Mouse (Mus musculus) liver, postnatal 0 days (tissue): ENCODE results near the gene Samm50. TPM values are rescaled to one million over a fixed set of nuclear protein-coding genes. Genes with fewer than 3 reads are reported as not detected.

Experiments
- ATAC-seq: fragments of 200-750 bp; cut with Nextera tagmentation; 2 replicates; pipeline ENCODE4 v1.8.0; 2017; ENCODE audit warnings: mild to moderate bottlenecking, moderate library complexity
- DNase-seq: peaks from one replicate; pipeline ENCODE4 v3.0.0-alpha.2; 2016
- H3K27ac ChIP-seq: fragments of 300-500 bp; sonication (generic); 2 replicates; pipeline ENCODE4 v1.5.1; 2014; ENCODE audit warnings: antibody characterized with exemption, moderate library complexity, mild to moderate bottlenecking, low read depth
- H3K27me3 ChIP-seq: fragments of 300-500 bp; sonication (generic); 2 replicates; pipeline ENCODE4 v1.6.1; 2014; ENCODE audit warnings: low read length, control low read depth, mixed read lengths; ENCODE audit not compliant: insufficient read depth
- H3K36me3 ChIP-seq: fragments of 300-500 bp; sonication (generic); replicated peaks from 2 replicates; pipeline ENCODE4 v1.6.1; 2014; ENCODE audit warnings: mild to moderate bottlenecking, control low read depth, low read length, moderate library complexity, mixed read lengths; ENCODE audit not compliant: insufficient read depth
- H3K4me1 ChIP-seq: fragments of 300-500 bp; sonication (generic); 2 replicates; pipeline ENCODE4 v1.6.1; 2014; ENCODE audit warnings: antibody characterized with exemption, mild to moderate bottlenecking, control low read depth; ENCODE audit not compliant: insufficient read depth
- H3K4me2 ChIP-seq: fragments of 300-500 bp; sonication (generic); 2 replicates; pipeline ENCODE4 v1.6.1; 2014; ENCODE audit warnings: low read depth, mild to moderate bottlenecking, low read length, moderate library complexity, mixed read lengths
- H3K4me3 ChIP-seq: fragments of 300-500 bp; sonication (generic); 2 replicates; pipeline ENCODE4 v1.5.1; 2014; ENCODE audit warnings: low read depth, low read length
- H3K9ac ChIP-seq: fragments of 300-500 bp; sonication (generic); replicated peaks from 2 replicates; pipeline ENCODE4 v1.6.1; 2014; ENCODE audit warnings: mild to moderate bottlenecking, moderate library complexity
- H3K9me3 ChIP-seq: fragments of 300-500 bp; sonication (generic); 2 replicates; pipeline ENCODE4 v1.6.1; 2016; ENCODE audit warnings: mild to moderate bottlenecking, control low read depth, low read length, mixed read lengths
- CTCF ChIP-seq: sonication (generic); IDR thresholded peaks from 2 replicates; pipeline ENCODE4 v1.5.1; 2016; ENCODE audit warnings: antibody characterized with exemption, low read depth
- EP300 ChIP-seq: IDR thresholded peaks from 2 replicates; pipeline ENCODE4 v1.6.1; 2016; ENCODE audit warnings: antibody characterized with exemption, low read depth, mild to moderate bottlenecking
- WGBS: fragments of 180-500 bp; shearing (Covaris S2); extraction: QIAGEN DNeasy Blood & Tissue Kit; methylation state at CpG from one replicate; pipeline ENCODE4 v1.1.7; 2014; ENCODE audit not compliant: insufficient replicate concordance; 5-methylcytosine and 5-hydroxymethylcytosine counted together
- polyA plus RNA-seq: library from polyadenylated mRNA; unstranded; fragments of >200 nt; fragmentation: Nextera tagmentation; extraction: Ambion mirVana; gene quantifications from 2 replicates; pipeline ENCODE4 v1.2.1, GENCODE M21; 2015

The Samm50 gene
- polyA plus RNA-seq, 1 experiment from 2014 or later = 103 TPM

DNA sequence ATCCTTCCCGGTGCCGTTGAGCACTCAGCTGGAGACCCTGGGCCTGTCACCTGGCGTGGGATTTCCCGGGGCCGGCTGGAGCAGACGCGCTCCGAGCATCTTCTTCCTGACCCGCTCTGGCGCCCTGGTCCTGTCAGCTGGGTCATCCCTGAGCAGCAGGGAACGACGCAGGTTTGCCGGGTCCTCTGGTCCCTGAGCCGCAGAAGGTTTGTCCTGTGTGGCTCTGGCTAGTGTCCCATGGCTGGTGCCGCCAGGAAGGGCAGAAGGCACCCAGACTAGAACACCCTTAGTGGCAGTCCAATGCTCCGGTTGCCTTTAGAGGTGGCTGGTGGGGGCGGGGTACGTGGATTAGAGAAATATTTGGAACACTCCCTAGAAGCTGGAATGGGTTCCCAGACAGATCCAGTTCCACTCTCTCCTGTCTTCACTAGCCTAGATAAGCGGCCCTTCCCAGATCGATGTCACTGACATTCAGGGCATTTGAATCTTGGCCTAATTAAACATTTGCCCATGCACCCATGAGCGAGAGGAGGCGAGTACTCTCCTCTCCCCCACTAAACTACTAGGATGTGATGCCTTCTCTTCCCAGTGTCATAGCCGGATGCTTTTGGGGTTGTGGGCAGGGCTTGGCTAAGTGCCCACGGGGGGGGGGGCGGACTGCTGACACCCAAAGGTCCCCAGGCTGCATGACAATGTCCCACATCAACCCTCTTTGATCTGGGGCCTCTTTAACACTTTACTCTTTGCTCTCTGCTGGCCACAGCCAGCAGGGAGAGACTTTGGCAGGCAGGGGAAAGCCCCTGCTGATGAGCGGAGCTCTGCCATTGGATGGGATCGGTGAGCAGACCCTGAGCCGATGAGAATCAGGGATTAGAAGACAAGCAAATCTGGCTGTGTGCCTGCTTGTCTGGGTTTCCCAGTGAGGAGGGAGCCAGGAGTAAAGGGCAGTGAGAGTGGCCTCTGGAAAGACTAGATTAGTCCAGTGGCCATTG is 23.6 kb upstream of the Samm50 start:
- Histone ChIP-seq H3K4me3 (peak overlapping the region; percentile 44), H3K27ac (peak overlapping the region; percentile 66), H3K36me3 (no peaks in the 10 kb centered on the region), H3K27me3 (peaks cover 7% of the 10 kb centered on the region; the same call in 1 of the 2 replicates), H3K9ac (peak overlapping the region; percentile 59), H3K9me3 (no peaks in the 10 kb centered on the region), H3K4me1 (peaks cover 7% of the 10 kb centered on the region), H3K4me2 (peak overlapping the region; percentile 69)
- WGBS = 4% methylated on average over 28 of the region's 28 CpGs
- DNase-seq = peak; percentile 65
- peak; percentile 77 for ATAC-seq
- TF ChIP-seq CTCF (no peak), EP300 (no peak)

DNA sequence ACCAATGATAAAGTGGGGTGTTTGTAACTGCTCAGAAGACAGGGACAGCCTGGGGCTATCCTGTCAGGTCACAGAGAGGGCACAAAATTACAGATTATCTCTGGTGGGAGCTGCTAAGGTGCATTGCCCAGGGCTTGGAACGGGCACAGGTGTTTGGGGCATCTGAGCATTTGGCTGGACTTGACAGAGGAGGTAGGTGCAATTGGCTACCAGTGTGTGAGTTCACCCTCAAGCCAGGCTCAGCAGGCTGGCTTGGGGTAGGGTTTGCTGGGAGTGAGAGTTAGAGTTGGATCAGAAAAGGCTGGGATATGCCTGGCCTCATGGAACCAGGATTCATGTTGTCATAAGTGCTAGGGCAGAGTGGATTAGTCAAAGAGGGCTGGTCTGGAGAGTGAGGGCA is 22.5 kb upstream of the Samm50 start:
- Histone ChIP-seq H3K9ac (peak overlapping the region; percentile 30; the same call in 1 of the 2 replicates), H3K27ac (peak overlapping the region; percentile 66; the same call in 1 of the 2 replicates), H3K4me2 (peak overlapping the region; percentile 69), H3K9me3 (no peaks in the 10 kb centered on the region), H3K27me3 (peaks cover 7% of the 10 kb centered on the region; the same call in 1 of the 2 replicates), H3K4me1 (peaks cover 7% of the 10 kb centered on the region), H3K36me3 (no peaks in the 10 kb centered on the region; the same call in 1 of the 2 replicates), H3K4me3 (0 out of 2 replicates have a peak overlapping the region, but pooled peaks have one; percentile 44)
- DNase-seq (no peak), ATAC-seq (no peak)
- TF ChIP-seq CTCF = no peak
- TF ChIP-seq EP300 = no peak
- 50% methylated on average over 1 of the region's 1 CpGs for WGBS

DNA sequence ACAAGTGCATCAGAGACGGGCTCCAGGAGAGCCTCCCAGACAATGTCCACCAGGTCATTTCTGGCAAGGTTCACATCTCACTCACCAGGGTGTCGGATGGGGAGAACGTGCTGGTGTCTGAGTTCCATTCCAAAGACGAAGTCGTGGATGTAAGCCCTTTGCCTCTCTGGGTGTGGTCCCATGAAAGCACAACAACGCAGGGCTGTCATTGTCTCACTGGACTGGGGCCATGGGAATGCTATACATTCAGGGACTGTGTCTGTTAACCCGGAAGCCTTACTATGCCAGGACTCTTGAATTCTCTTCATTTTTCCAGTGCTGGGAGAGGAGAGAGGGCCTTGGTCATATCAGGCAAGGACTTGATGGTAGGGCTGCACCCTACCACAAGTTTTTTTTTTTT is 20.9 kb upstream of the Samm50 start:
- H3K27ac ChIP-seq = no peak overlapping the region
- no peak for TF ChIP-seq EP300
- TF ChIP-seq CTCF = no peak
- H3K27me3 ChIP-seq = peaks cover 7% of the 10 kb centered on the region; the same call in 1 of the 2 replicates
- H3K4me1 ChIP-seq = peaks cover 7% of the 10 kb centered on the region
- H3K4me3 ChIP-seq = no peak overlapping the region
- WGBS = 77% methylated on average over 7 of the region's 7 CpGs
- DNase-seq = no peak
- peaks cover 4% of the 10 kb centered on the region; the same call in 1 of the 2 replicates for H3K36me3 ChIP-seq
- ATAC-seq = no peak
- H3K4me2 ChIP-seq = no peak overlapping the region
- H3K9ac ChIP-seq = no peak overlapping the region
- H3K9me3 ChIP-seq = no peaks in the 10 kb centered on the region

DNA sequence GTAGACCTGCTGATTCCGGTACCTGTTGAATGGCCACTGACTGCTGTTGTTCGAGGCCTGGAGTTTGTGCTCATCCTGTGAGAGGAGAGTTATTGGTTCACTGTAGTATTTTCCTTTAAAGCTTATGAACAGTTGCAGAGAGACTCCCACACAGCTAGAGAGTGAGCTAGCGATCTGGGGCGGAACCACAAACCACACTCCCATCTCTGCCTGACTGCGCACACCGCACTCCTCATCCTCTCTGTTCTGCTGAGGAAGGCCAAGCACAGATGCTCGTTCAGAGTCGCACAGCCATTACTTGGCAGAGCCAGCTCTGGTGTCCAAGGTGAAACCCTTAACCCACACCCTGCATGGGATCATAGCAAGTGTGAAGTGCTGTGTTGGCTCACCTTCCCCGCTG is 13.3 kb upstream of the Samm50 start:
- no peaks in the 10 kb centered on the region for H3K9me3 ChIP-seq
- no peak overlapping the region for H3K4me3 ChIP-seq
- ATAC-seq (no peak), DNase-seq (no peak)
- H3K27me3 ChIP-seq = no peaks in the 10 kb centered on the region
- 76% methylated on average over 9 of the region's 9 CpGs for WGBS
- TF ChIP-seq EP300 (no peak), CTCF (no peak)
- no peak overlapping the region for H3K9ac ChIP-seq
- no peak overlapping the region for H3K4me2 ChIP-seq
- H3K4me1 ChIP-seq = no peaks in the 10 kb centered on the region
- H3K36me3 ChIP-seq = peaks cover 4% of the 10 kb centered on the region; the same call in 1 of the 2 replicates
- H3K27ac ChIP-seq = no peak overlapping the region

DNA sequence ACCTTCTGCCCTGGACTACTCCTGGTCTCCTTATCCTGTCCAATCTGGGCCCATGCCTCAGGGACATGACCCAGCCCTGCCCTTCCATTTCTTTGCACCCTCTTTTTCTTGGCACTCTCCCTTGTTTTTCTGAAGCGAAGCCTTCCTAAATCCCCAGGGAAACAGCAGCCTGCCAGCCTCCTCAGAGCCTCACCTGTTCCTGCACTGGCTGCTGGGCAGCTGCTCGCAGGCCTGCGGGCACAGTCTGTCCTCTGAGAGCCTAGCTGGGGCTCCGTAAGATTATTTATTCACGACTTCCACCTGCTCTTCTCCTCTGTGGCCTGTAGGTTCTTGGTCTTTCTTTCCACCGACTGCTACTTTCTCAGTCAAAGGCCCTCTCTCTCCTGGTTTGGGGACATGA is 10.0 kb upstream of the Samm50 start:
- 64% methylated on average over 6 of the region's 6 CpGs for WGBS
- peaks cover 2% of the 10 kb centered on the region; the same call in 1 of the 2 replicates for H3K4me1 ChIP-seq
- DNase-seq (no peak), ATAC-seq (no peak)
- H3K27ac ChIP-seq = no peak overlapping the region
- no peak overlapping the region for H3K4me3 ChIP-seq
- H3K9me3 ChIP-seq = no peaks in the 10 kb centered on the region
- TF ChIP-seq CTCF = no peak
- TF ChIP-seq EP300 = no peak
- H3K4me2 ChIP-seq = no peak overlapping the region
- peaks cover 4% of the 10 kb centered on the region for H3K36me3 ChIP-seq
- no peak overlapping the region for H3K9ac ChIP-seq
- no peaks in the 10 kb centered on the region for H3K27me3 ChIP-seq

DNA sequence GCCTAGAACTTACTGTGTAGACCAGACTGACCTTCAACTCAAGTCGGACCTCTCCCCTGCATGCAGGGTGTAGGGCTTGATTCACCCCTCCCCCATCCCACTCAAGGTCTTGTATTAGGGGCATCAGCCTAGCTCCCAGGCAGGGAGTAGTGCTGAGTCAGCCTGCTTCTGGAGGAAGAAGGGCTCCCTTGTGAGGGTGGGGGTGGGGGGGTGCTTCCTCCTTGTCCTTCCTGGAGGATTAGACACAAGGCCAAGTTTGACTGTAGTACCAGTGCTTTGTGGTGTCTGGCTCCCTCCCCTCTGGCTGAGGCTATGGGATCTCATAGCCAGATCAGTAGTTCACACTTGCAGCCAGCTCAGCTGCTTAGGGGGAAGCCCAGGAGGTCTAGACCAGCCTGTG is 8.1 kb upstream of the Samm50 start:
- peak; percentile 39 for DNase-seq
- Histone ChIP-seq H3K27me3 (no peaks in the 10 kb centered on the region), H3K4me1 (peaks cover 2% of the 10 kb centered on the region; the same call in 1 of the 2 replicates), H3K4me2 (no peak overlapping the region), H3K36me3 (peaks cover 4% of the 10 kb centered on the region), H3K9me3 (no peaks in the 10 kb centered on the region), H3K9ac (no peak overlapping the region), H3K27ac (peak overlapping the region; percentile 39), H3K4me3 (no peak overlapping the region)
- TF ChIP-seq CTCF (no peak), EP300 (no peak)
- ATAC-seq = peak; percentile 63; the same call in 1 of the 2 replicates
- 11% methylated on average over 1 of the region's 1 CpGs for WGBS
